Mouse (Mus musculus) heart, embryonic 14.5 days (tissue): ENCODE results near the gene Tnni1. TPM values are rescaled to one million over a fixed set of nuclear protein-coding genes. Genes with fewer than 3 reads are reported as not detected.

Experiments
- ATAC-seq: fragments of 200-750 bp; cut with Nextera tagmentation; 2 replicates; pipeline ENCODE4 v1.8.0; 2017; ENCODE audit warnings: low read depth, moderate TSS enrichment; ENCODE audit not compliant: insufficient number of reproducible peaks, insufficient read depth, low FRiP score
- H3K27ac ChIP-seq, 2 experiments: fragments of 200-500 bp in 1 of 2; fragments of 300-500 bp in 1 of 2; sonication (generic) in 1 of 2; replicated peaks in 1 of 2; 2 replicates each; pipeline ENCODE4 v1.5.1; 2012 to 2014; ENCODE audit warnings: low read depth in 2 of 2, low read length in 2 of 2, control low read depth in 1 of 2, mild to moderate bottlenecking in 1 of 2, mixed read lengths in 1 of 2; ENCODE audit not compliant: control insufficient read depth in 1 of 2, insufficient read depth in 1 of 2
- H3K27me3 ChIP-seq: fragments of 300-500 bp; sonication (generic); 2 replicates; pipeline ENCODE4 v1.6.1; 2014; ENCODE audit warnings: mild to moderate bottlenecking, low read length, control low read depth; ENCODE audit not compliant: control insufficient read depth, insufficient read depth
- H3K36me3 ChIP-seq: fragments of 300-500 bp; sonication (generic); 2 replicates; pipeline ENCODE4 v1.6.1; 2014; ENCODE audit warnings: mild to moderate bottlenecking, control low read depth, low read length, mixed read lengths; ENCODE audit not compliant: control insufficient read depth, insufficient read depth
- H3K4me1 ChIP-seq, 2 experiments: fragments of 200-500 bp in 1 of 2; fragments of 300-500 bp in 1 of 2; sonication (generic) in 1 of 2; 2 replicates each; pipeline ENCODE4 v1.6.1; 2012 to 2014; ENCODE audit warnings: low read length in 2 of 2, control low read depth in 1 of 2, mixed read lengths in 1 of 2; ENCODE audit not compliant: control insufficient read depth in 2 of 2, insufficient read depth in 2 of 2
- H3K4me2 ChIP-seq: fragments of 300-500 bp; sonication (generic); 2 replicates; pipeline ENCODE4 v1.6.1; 2014; ENCODE audit warnings: mild to moderate bottlenecking, low read length
- H3K4me3 ChIP-seq, 2 experiments: fragments of 200-500 bp in 1 of 2; fragments of 300-500 bp in 1 of 2; sonication (generic) in 1 of 2; 2 replicates each; pipeline ENCODE4 v1.5.1; 2012 to 2014; ENCODE audit warnings: low read length in 2 of 2, mild to moderate bottlenecking in 2 of 2, control low read depth in 1 of 2, low read depth in 1 of 2, moderate library complexity in 1 of 2; ENCODE audit not compliant: control insufficient read depth in 1 of 2, insufficient read depth in 1 of 2
- H3K9ac ChIP-seq: fragments of 300-500 bp; sonication (generic); 2 replicates; pipeline ENCODE4 v1.6.1; 2014; ENCODE audit warnings: mild to moderate bottlenecking, low read length
- H3K9me3 ChIP-seq: fragments of 300-500 bp; sonication (generic); 2 replicates; pipeline ENCODE4 v1.6.1; 2016; ENCODE audit warnings: low read length, control low read depth; ENCODE audit not compliant: control insufficient read depth
- WGBS: fragments of 180-500 bp; shearing (Covaris S2); extraction: QIAGEN DNeasy Blood & Tissue Kit; methylation state at CpG from one replicate; pipeline ENCODE4 v1.1.7; 2014; 5-methylcytosine and 5-hydroxymethylcytosine counted together
- polyA plus RNA-seq: library from polyadenylated mRNA; unstranded; fragments of >200 nt; fragmentation: Nextera tagmentation; extraction: Ambion mirVana; gene quantifications from 2 replicates; pipeline ENCODE4 v1.2.1, GENCODE M21; 2014

Tnni1 gene
- polyA plus RNA-seq, 1 experiment from 2014 or later: 5,035 TPM

GRCm38 (mm10) chr1:135782816-135783215 is 3.6 kb downstream of the Tnni1 start:
- peaks cover 10 to 17% of the 10 kb centered on the region in 2 experiments; a peak in 3 of 4 replicates for H3K4me1 ChIP-seq
- no peaks in the 10 kb centered on the region for H3K36me3 ChIP-seq
- H3K27ac ChIP-seq: peak overlapping the region; percentile 4 to 16; a peak in 1 of 4 replicates
- no peak for ATAC-seq
- no peaks in the 10 kb centered on the region for H3K27me3 ChIP-seq
- no peak overlapping the region for H3K9ac ChIP-seq
- no peak overlapping the region for H3K4me3 ChIP-seq
- H3K4me2 ChIP-seq: no peak overlapping the region
- 45% methylated on average over 10 of the region's 10 CpGs for WGBS
- no peaks in the 10 kb centered on the region for H3K9me3 ChIP-seq

GRCm38 (mm10) chr1:135787799-135788198 is 8.6 kb downstream of the Tnni1 start:
- H3K36me3 ChIP-seq: no peaks in the 10 kb centered on the region
- ATAC-seq: no peak
- 53% methylated on average over 3 of the region's 3 CpGs for WGBS
- H3K9ac ChIP-seq: no peak overlapping the region
- 0 out of 4 replicates have a peak overlapping the region, but pooled peaks of 1 of the 2 experiments have one; percentile 19 for H3K27ac ChIP-seq
- H3K4me1 ChIP-seq: peaks cover 18 to 21% of the 10 kb centered on the region in 2 experiments
- H3K9me3 ChIP-seq: no peaks in the 10 kb centered on the region
- no peak overlapping the region for H3K4me3 ChIP-seq
- no peaks in the 10 kb centered on the region for H3K27me3 ChIP-seq
- no peak overlapping the region for H3K4me2 ChIP-seq

GRCm38 (mm10) chr1:135788708-135789107 is 9.5 kb downstream of the Tnni1 start:
- no peak overlapping the region for H3K4me3 ChIP-seq
- H3K4me2 ChIP-seq: peak overlapping the region; percentile 29
- H3K9ac ChIP-seq: no peak overlapping the region
- H3K27me3 ChIP-seq: no peaks in the 10 kb centered on the region
- peaks cover 20 to 31% of the 10 kb centered on the region in 2 experiments for H3K4me1 ChIP-seq
- no peaks in the 10 kb centered on the region for H3K9me3 ChIP-seq
- no peak for ATAC-seq
- no peaks in the 10 kb centered on the region for H3K36me3 ChIP-seq
- WGBS: 7% methylated on average over 10 of the region's 10 CpGs
- H3K27ac ChIP-seq: 0 out of 4 replicates have a peak overlapping the region, but pooled peaks of 1 of the 2 experiments have one; percentile 19

- H3K4me3 ChIP-seq: no peak overlapping the region
- no peaks in the 10 kb centered on the region for H3K27me3 ChIP-seq
- H3K36me3 ChIP-seq: no peaks in the 10 kb centered on the region
- WGBS: 11% methylated on average over 5 of the region's 5 CpGs
- no peaks in the 10 kb centered on the region for H3K9me3 ChIP-seq
- H3K27ac ChIP-seq: no peak overlapping the region
- 0 out of 2 replicates have a peak, but pooled peaks have one; percentile 15 for ATAC-seq
- peak overlapping the region; percentile 41; the same call in 1 of the 2 replicates for H3K9ac ChIP-seq
- no peak overlapping the region for H3K4me2 ChIP-seq
- peaks cover 29 to 42% of the 10 kb centered on the region in 2 experiments for H3K4me1 ChIP-seq
Measured at GRCm38 (mm10) chr1:135789815-135790214, 10.6 kb downstream of the Tnni1 start.

GRCm38 (mm10) chr1:135792143-135792939 is 13.1 kb downstream of the Tnni1 start:
- no peak overlapping the region for H3K4me2 ChIP-seq
- no peak for ATAC-seq
- no peaks in the 10 kb centered on the region for H3K27me3 ChIP-seq
- H3K9me3 ChIP-seq: no peaks in the 10 kb centered on the region
- no peak overlapping the region for H3K27ac ChIP-seq
- WGBS: 77% methylated on average over 13 of the region's 13 CpGs
- H3K4me1 ChIP-seq: peaks cover 53 to 67% of the 10 kb centered on the region in 2 experiments
- H3K36me3 ChIP-seq: no peaks in the 10 kb centered on the region
- no peak overlapping the region for H3K9ac ChIP-seq
- no peak overlapping the region for H3K4me3 ChIP-seq

GRCm38 (mm10) chr1:135793370-135794215 is 14.4 kb downstream of the Tnni1 start:
- no peaks in the 10 kb centered on the region for H3K36me3 ChIP-seq
- 8% methylated on average over 26 of the region's 27 CpGs for WGBS
- H3K4me3 ChIP-seq: peak overlapping the region; percentile 32 to 35
- no peaks in the 10 kb centered on the region for H3K27me3 ChIP-seq
- ATAC-seq: 0 out of 2 replicates have a peak, but pooled peaks have one; percentile 11
- peak overlapping the region; percentile 78 for H3K9ac ChIP-seq
- peaks cover 51 to 68% of the 10 kb centered on the region in 2 experiments for H3K4me1 ChIP-seq
- peak overlapping the region; percentile 79 for H3K4me2 ChIP-seq
- peak overlapping the region; percentile 93 to 96 for H3K27ac ChIP-seq
- no peaks in the 10 kb centered on the region for H3K9me3 ChIP-seq
